Mouse (Mus musculus) embryonic facial prominence, embryonic 12.5 days (tissue): Measurements from ENCODE around the gene Meox1. TPM values are rescaled to one million over a fixed set of nuclear protein-coding genes. Genes with fewer than 3 reads are reported as not detected.
A peak's percentile ranks its signal among the peaks of the same experiment; 100 is the strongest.

ENCODE experiments used
- ATAC-seq: fragments of 200-750 bp; cut with Nextera tagmentation; 2 replicates; pipeline ENCODE4 v1.8.0; 2017; ENCODE audit not compliant: insufficient number of reproducible peaks, insufficient read depth, low FRiP score, low TSS enrichment
- H3K27ac ChIP-seq: fragments of 300-500 bp; sonication (generic); 2 replicates; pipeline ENCODE4 v1.5.1; 2016; ENCODE audit warnings: mild to moderate bottlenecking
- H3K27me3 ChIP-seq: fragments of 300-500 bp; sonication (generic); 2 replicates; pipeline ENCODE4 v1.6.1; 2016; ENCODE audit warnings: mild to moderate bottlenecking, moderate library complexity
- H3K36me3 ChIP-seq: fragments of 300-500 bp; sonication (generic); 2 replicates; pipeline ENCODE4 v1.6.1; 2016; ENCODE audit warnings: mild to moderate bottlenecking
- H3K4me1 ChIP-seq: fragments of 300-500 bp; sonication (generic); 2 replicates; pipeline ENCODE4 v1.6.1; 2016
- H3K4me2 ChIP-seq: fragments of 300-500 bp; sonication (generic); replicated peaks from 2 replicates; pipeline ENCODE4 v1.6.1; 2016; ENCODE audit warnings: mild to moderate bottlenecking, moderate library complexity
- H3K4me3 ChIP-seq: fragments of 300-500 bp; sonication (generic); 2 replicates; pipeline ENCODE4 v1.5.1; 2016; ENCODE audit warnings: mild to moderate bottlenecking
- H3K9ac ChIP-seq: fragments of 300-500 bp; sonication (generic); 2 replicates; pipeline ENCODE4 v1.6.1; 2016; ENCODE audit warnings: mild to moderate bottlenecking, moderate library complexity
- H3K9me3 ChIP-seq: fragments of 300-500 bp; sonication (generic); 2 replicates; pipeline ENCODE4 v1.6.1; 2016; ENCODE audit warnings: mild to moderate bottlenecking, moderate library complexity
- WGBS: fragments of 180-500 bp; shearing (Covaris S2); methylation state at CpG from one replicate; pipeline ENCODE4 v1.1.7; 2016; 5-methylcytosine and 5-hydroxymethylcytosine counted together
- polyA plus RNA-seq: library from polyadenylated mRNA; unstranded; fragments of >200 nt; fragmentation: Nextera tagmentation; extraction: Ambion mirVana; gene quantifications from 2 replicates; pipeline ENCODE4 v1.2.1, GENCODE M21; 2016

Gene Meox1
- polyA plus RNA-seq = 10.0 and 10.9 TPM in 2 replicates

DNA sequence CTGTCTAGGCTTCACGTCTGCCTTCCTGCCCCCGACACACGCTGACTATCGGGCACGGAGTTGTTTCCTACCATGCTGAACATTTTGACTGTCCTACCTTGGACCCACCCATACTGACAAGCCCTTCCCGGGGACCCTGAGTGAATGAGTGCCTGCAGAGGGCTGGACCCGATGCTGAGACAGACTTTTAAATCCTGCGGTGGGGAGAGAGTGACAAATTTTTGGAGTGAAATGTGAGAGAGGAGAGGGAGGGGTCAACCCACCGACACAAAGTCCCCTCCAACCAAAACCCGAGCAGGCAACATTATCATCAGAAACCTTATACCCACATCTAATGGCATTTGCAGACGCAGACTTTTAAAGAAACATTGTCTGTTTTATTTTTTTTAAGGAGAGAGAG lies at the start of gene Meox1:
Meox1 (minus strand) TSS at position 171 of the 400 bp plus-strand sequence.
- Histone ChIP-seq H3K27me3 (0 out of 2 replicates have a peak, but pooled peaks cover 22% of the 10 kb centered on the region), H3K36me3 (no peaks in the 10 kb centered on the region), H3K4me1 (peaks cover 56% of the 10 kb centered on the region), H3K4me2 (peak within 1 kb of the TSS; percentile 43), H3K4me3 (peak within 1 kb of the TSS; percentile 14; the same call in 1 of the 2 replicates), H3K9ac (peak within 1 kb of the TSS; percentile 45; the same call in 1 of the 2 replicates), H3K27ac (peak within 1 kb of the TSS; percentile 65; the same call in 1 of the 2 replicates), H3K9me3 (no peaks in the 10 kb centered on the region)
- peak; percentile 62 for ATAC-seq
- WGBS = 6% methylated on average over 11 of the region's 11 CpGs

DNA sequence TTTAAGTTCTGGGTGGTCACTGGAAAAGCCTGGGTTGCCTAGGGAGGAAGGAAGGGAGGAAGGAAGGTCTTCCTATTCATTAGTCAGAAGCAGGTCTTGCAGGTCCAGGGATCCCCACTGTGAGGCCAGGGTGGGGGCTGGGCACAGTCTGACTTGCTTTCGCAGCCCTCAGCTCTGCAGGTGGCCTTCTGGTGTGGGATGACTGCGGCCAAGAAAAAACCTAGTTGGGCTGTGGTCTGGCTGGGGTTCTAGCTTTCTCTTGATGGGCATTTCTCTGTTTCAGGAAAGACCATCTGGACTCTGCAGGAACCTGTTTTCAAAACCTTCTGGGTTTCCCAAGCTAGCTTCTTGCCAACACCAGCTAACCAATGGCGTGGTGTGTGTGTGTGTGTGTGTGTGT lies 48.9 kb upstream of the Meox1 start:
- H3K36me3 ChIP-seq = no peaks in the 10 kb centered on the region
- no peaks in the 10 kb centered on the region for H3K9me3 ChIP-seq
- H3K4me3 ChIP-seq = no peak overlapping the region
- WGBS = 30% methylated on average over 3 of the region's 3 CpGs
- ATAC-seq = no peak
- H3K27me3 ChIP-seq = peaks cover 8% of the 10 kb centered on the region; the same call in 1 of the 2 replicates
- H3K9ac ChIP-seq = no peak overlapping the region
- no peak overlapping the region for H3K4me2 ChIP-seq
- 0 out of 2 replicates have a peak, but pooled peaks cover 13% of the 10 kb centered on the region for H3K4me1 ChIP-seq
- no peak overlapping the region for H3K27ac ChIP-seq

- Histone ChIP-seq H3K27me3 (peaks cover 32% of the 10 kb centered on the region), H3K4me2 (peak overlapping the region; percentile 69), H3K4me3 (peak overlapping the region; percentile 40), H3K9me3 (no peaks in the 10 kb centered on the region), H3K27ac (no peak overlapping the region), H3K36me3 (no peaks in the 10 kb centered on the region), H3K9ac (peak overlapping the region; percentile 47; the same call in 1 of the 2 replicates), H3K4me1 (peaks cover 16% of the 10 kb centered on the region; the same call in 1 of the 2 replicates)
- under 1% methylated on average over 30 of the region's 32 CpGs for WGBS
- no peak for ATAC-seq
Measured at GRCm38 (mm10) chr11:101937108-101937507, 42.9 kb upstream of the Meox1 start.

DNA sequence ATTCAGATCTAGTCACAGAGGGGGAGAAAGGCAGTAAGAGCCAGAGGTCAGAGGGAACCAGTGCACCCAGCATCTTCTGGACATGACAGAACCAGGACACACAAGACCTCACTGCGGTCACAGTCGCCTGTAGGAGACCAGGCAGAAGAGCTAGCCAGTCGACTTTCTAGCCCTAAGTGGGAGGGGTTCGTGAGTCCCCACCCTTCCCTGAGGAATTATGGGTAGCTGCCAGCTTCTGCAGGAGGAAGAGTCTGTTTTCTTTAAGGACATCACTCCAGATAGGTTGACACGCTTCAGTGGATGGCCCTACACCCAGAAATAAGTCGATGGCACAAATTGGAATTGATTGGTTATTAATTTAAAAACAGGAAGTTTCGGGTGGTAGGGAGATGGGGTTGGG lies 42.2 kb upstream of the Meox1 start:
- Histone ChIP-seq H3K9me3 (no peaks in the 10 kb centered on the region), H3K4me1 (peaks cover 16% of the 10 kb centered on the region; the same call in 1 of the 2 replicates), H3K9ac (no peak overlapping the region), H3K4me2 (no peak overlapping the region), H3K27me3 (peaks cover 32% of the 10 kb centered on the region), H3K36me3 (no peaks in the 10 kb centered on the region), H3K27ac (no peak overlapping the region), H3K4me3 (no peak overlapping the region)
- ATAC-seq = no peak
- 27% methylated on average over 7 of the region's 7 CpGs for WGBS

- H3K4me2 ChIP-seq = no peak overlapping the region
- H3K36me3 ChIP-seq = no peaks in the 10 kb centered on the region
- WGBS = 86% methylated on average over 3 of the region's 3 CpGs
- H3K27ac ChIP-seq = no peak overlapping the region
- peaks cover 35% of the 10 kb centered on the region for H3K27me3 ChIP-seq
- no peak overlapping the region for H3K4me3 ChIP-seq
- no peaks in the 10 kb centered on the region for H3K9me3 ChIP-seq
- no peak overlapping the region for H3K9ac ChIP-seq
- peaks cover 13% of the 10 kb centered on the region; the same call in 1 of the 2 replicates for H3K4me1 ChIP-seq
- ATAC-seq = no peak
Measured at GRCm38 (mm10) chr11:101935743-101936142, 41.6 kb upstream of the Meox1 start.

DNA sequence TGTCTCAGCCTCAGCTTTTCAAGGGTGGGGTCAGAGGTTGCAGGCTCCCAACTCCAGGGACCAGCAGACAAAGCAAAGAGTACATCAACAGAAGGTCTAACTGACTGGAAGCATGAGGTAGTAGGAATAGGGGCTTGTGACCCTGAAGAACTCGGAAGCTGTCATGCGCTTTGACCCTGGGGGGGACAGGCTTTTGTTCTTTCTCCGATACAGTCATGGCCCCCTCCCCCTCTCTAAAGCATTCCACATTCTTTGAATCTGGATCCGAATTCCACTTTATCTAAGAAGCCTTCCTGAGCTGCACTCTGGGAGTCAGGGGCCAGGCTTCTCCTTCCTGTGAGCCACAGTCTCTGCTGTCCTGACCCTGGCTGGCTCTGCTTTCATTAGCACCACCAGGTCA lies 37.8 kb upstream of the Meox1 start:
- no peaks in the 10 kb centered on the region for H3K36me3 ChIP-seq

GRCm38 (mm10) chr11:101928030-101928762 lies 34.0 kb upstream of the Meox1 start:
- no peaks in the 10 kb centered on the region for H3K9me3 ChIP-seq
- peaks cover 6% of the 10 kb centered on the region; the same call in 1 of the 2 replicates for H3K4me1 ChIP-seq
- no peak overlapping the region for H3K9ac ChIP-seq
- no peak for ATAC-seq
- H3K27ac ChIP-seq = no peak overlapping the region
- no peak overlapping the region for H3K4me2 ChIP-seq
- WGBS = 20% methylated on average over 25 of the region's 25 CpGs
- no peak overlapping the region for H3K4me3 ChIP-seq
- H3K27me3 ChIP-seq = peaks cover 3% of the 10 kb centered on the region; the same call in 1 of the 2 replicates
- no peaks in the 10 kb centered on the region for H3K36me3 ChIP-seq

More for the DNA sequence above, 37.8 kb upstream of the Meox1 start:
- Histone ChIP-seq H3K27ac (no peak overlapping the region), H3K4me3 (no peak overlapping the region), H3K4me2 (no peak overlapping the region), H3K9ac (no peak overlapping the region), H3K9me3 (no peaks in the 10 kb centered on the region), H3K27me3 (peaks cover 18% of the 10 kb centered on the region), H3K4me1 (peaks cover 8% of the 10 kb centered on the region; the same call in 1 of the 2 replicates)
- ATAC-seq = no peak
- 38% methylated on average over 4 of the region's 4 CpGs for WGBS

DNA sequence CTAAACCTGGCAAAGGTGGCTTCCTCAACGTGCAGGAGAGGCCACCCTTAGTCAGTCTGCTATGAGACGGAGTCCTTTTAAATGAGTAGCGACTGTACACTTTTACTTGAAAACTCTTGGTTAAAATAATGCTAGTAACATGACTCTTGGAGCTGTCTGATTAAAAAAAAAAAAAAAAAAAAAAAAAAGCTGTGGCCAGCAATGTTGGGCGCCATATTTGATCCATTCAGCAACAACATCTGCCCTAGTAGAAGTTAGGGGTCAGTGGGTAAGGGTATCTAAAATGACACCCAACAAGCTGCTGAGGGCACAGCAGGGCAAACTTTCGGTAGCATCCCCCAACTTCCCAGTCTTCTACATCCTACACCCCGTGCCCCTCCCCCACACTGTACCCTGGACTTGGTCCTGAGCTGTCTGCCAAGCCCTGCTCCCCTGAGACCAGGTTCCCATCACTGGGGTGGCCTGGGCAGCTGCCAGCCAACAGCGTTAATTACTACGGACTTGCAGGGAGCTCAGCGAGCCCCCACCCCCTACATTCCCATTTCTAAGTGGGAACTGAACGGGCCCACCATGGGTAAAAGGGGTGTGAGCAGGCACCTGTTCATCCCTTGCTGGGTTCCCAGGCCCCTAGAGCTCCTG lies 32.9 kb upstream of the Meox1 start:
- ATAC-seq = no peak
- no peaks in the 10 kb centered on the region for H3K36me3 ChIP-seq
- H3K4me1 ChIP-seq = peaks cover 6% of the 10 kb centered on the region; the same call in 1 of the 2 replicates
- H3K4me2 ChIP-seq = no peak overlapping the region
- no peaks in the 10 kb centered on the region for H3K9me3 ChIP-seq
- H3K27me3 ChIP-seq = peaks cover 3% of the 10 kb centered on the region; the same call in 1 of the 2 replicates
- 82% methylated on average over 10 of the region's 10 CpGs for WGBS
- no peak overlapping the region for H3K9ac ChIP-seq
- no peak overlapping the region for H3K4me3 ChIP-seq
- H3K27ac ChIP-seq = no peak overlapping the region

- no peak for ATAC-seq
- H3K36me3 ChIP-seq = no peaks in the 10 kb centered on the region
- no peak overlapping the region for H3K4me2 ChIP-seq
- no peak overlapping the region for H3K9ac ChIP-seq
- no peaks in the 10 kb centered on the region for H3K9me3 ChIP-seq
- WGBS = 65% methylated on average over 6 of the region's 6 CpGs
- no peaks in the 10 kb centered on the region for H3K27me3 ChIP-seq
- H3K4me3 ChIP-seq = no peak overlapping the region
- peaks cover 6% of the 10 kb centered on the region; the same call in 1 of the 2 replicates for H3K4me1 ChIP-seq
- no peak overlapping the region for H3K27ac ChIP-seq
Measured at GRCm38 (mm10) chr11:101925636-101926035, 31.5 kb upstream of the Meox1 start.

DNA sequence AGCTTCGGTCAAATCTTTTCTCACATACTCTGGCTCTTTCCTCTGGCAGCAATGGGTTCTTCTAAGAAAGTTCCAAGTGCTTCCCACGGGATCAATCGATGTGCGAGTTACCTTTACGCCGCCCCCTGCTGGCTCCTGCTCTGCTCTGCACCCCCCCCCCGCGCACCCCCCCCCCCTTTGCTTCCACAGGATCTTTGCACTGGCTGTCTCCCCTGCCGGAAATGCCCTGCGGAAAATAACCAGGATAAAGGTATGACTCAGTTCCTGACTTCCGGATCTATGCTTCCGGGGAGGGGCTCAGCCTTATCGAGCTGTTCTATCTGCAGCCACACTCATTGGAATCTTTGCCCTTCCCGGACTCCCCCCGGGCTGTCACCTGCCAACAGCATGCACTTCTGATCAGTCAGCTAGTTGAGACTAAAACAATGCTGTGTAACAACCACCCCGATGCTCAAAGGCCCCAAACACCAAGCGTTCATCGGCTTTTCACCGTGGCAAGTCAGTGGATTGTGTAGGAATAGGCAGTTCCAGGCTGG lies 30.3 kb upstream of the Meox1 start:
- no peak for ATAC-seq

GRCm38 (mm10) chr11:101923988-101924387 lies 29.8 kb upstream of the Meox1 start:
- Histone ChIP-seq H3K9me3 (no peaks in the 10 kb centered on the region), H3K4me2 (no peak overlapping the region), H3K4me1 (peaks cover 6% of the 10 kb centered on the region; the same call in 1 of the 2 replicates), H3K9ac (no peak overlapping the region), H3K27me3 (no peaks in the 10 kb centered on the region), H3K4me3 (no peak overlapping the region), H3K27ac (no peak overlapping the region), H3K36me3 (no peaks in the 10 kb centered on the region)
- WGBS = 74% methylated on average over 6 of the region's 6 CpGs
- no peak for ATAC-seq

More for the DNA sequence above, 30.3 kb upstream of the Meox1 start:
- no peak overlapping the region for H3K4me2 ChIP-seq
- no peaks in the 10 kb centered on the region for H3K27me3 ChIP-seq
- peaks cover 6% of the 10 kb centered on the region; the same call in 1 of the 2 replicates for H3K4me1 ChIP-seq
- no peak overlapping the region for H3K9ac ChIP-seq
- H3K27ac ChIP-seq = no peak overlapping the region
- no peaks in the 10 kb centered on the region for H3K36me3 ChIP-seq
- no peaks in the 10 kb centered on the region for H3K9me3 ChIP-seq
- H3K4me3 ChIP-seq = no peak overlapping the region
- WGBS = 71% methylated on average over 17 of the region's 19 CpGs
